Mouse (Mus musculus) bone marrow macrophage, adult 2 months (primary cell): ENCODE data around the gene Kcnd2.

ENCODE experiments used
- CTCF ChIP-seq: IDR thresholded peaks from 2 replicates; pipeline ENCODE4 v1.5.1; 2012; ENCODE audit warnings: low read depth, mild to moderate bottlenecking, low read length, moderate library complexity
- POLR2A ChIP-seq: IDR thresholded peaks from 2 replicates; pipeline ENCODE4 v1.6.1; 2012; ENCODE audit warnings: mild to moderate bottlenecking, low read depth, low read length, borderline replicate concordance

GRCm38 (mm10) chr6:21322211-21322610 lies 106.9 kb downstream of the Kcnd2 start:
- TF ChIP-seq POLR2A (no peak), CTCF (no peak)
